Mouse (Mus musculus) spleen, adult 2 months (tissue): ENCODE measurements at regions not wholly inside any gene's neighbourhood (a gene's known extent, or its start where the extent isn't known, plus 50 kb on each side); places are given as distances from the start of the nearest gene placed in this dataset.

Experiments used
- DNase-seq, 2 experiments: peaks; one replicate each; pipeline versions ENCODE4 v3.0.0 to v3.0.0-alpha.2; 2012 to 2021; ENCODE audit warnings: low spot score in 2 of 2, low read depth in 1 of 2
- H3K27ac ChIP-seq: fragments of 200-500 bp; 2 replicates; pipeline ENCODE4 v1.5.1; 2012; ENCODE audit warnings: low read length, inconsistent platforms; ENCODE audit not compliant: insufficient read depth
- H3K27me3 ChIP-seq: fragments of 200-500 bp; 2 replicates; pipeline ENCODE4 v1.6.1; 2012; ENCODE audit warnings: mild to moderate bottlenecking, moderate library complexity, low read length, inconsistent platforms; ENCODE audit not compliant: control insufficient read depth, insufficient read depth
- H3K36me3 ChIP-seq: fragments of 200-500 bp; 2 replicates; pipeline ENCODE4 v1.6.1; 2012; ENCODE audit warnings: mild to moderate bottlenecking, low read length, inconsistent platforms; ENCODE audit not compliant: control insufficient read depth, insufficient read depth
- H3K4me1 ChIP-seq: fragments of 200-500 bp; 2 replicates; pipeline ENCODE4 v1.6.1; 2011; ENCODE audit warnings: inconsistent platforms; ENCODE audit not compliant: control insufficient read depth, insufficient read depth, insufficient read length
- H3K4me3 ChIP-seq: fragments of 200-500 bp; 2 replicates; pipeline ENCODE4 v1.5.1; 2011; ENCODE audit warnings: mild to moderate bottlenecking, inconsistent platforms; ENCODE audit not compliant: insufficient read depth, insufficient read length; ENCODE audit errors: extremely low read depth
- CTCF ChIP-seq: fragments of 200-500 bp; IDR thresholded peaks from 2 replicates; pipeline ENCODE4 v1.5.1; 2011; ENCODE audit warnings: mild to moderate bottlenecking, inconsistent platforms; ENCODE audit not compliant: insufficient read depth, insufficient read length, insufficient replicate concordance; ENCODE audit errors: extremely low read depth
- POLR2A ChIP-seq: fragments of 200-500 bp; IDR thresholded peaks from 2 replicates; pipeline ENCODE4 v1.6.1; 2011; ENCODE audit warnings: low read depth, low read length, inconsistent platforms
- WGBS: fragments of 180-500 bp; shearing (Covaris S2); methylation state at CpG from one replicate; pipeline ENCODE4 v1.1.7; 2018; 5-methylcytosine and 5-hydroxymethylcytosine counted together

- Histone ChIP-seq H3K4me1 (no peaks in the 10 kb centered on the region), H3K27me3 (no peaks in the 10 kb centered on the region), H3K36me3 (no peaks in the 10 kb centered on the region), H3K4me3 (no peak overlapping the region), H3K27ac (no peak overlapping the region)
- TF ChIP-seq CTCF (no peak), POLR2A (no peak)
- no peak for DNase-seq
- 93% methylated on average over 1 of the region's 1 CpGs for WGBS
These were observed 88.0 kb downstream of the Tent5c start for GRCm38 (mm10) chr3:100401080-100401479.

GRCm38 (mm10) chr3:100397491-100397890, 91.6 kb downstream of the Tent5c start:
- H3K4me3 ChIP-seq = no peak overlapping the region
- no peak for DNase-seq
- H3K27me3 ChIP-seq = no peaks in the 10 kb centered on the region
- H3K36me3 ChIP-seq = no peaks in the 10 kb centered on the region
- H3K4me1 ChIP-seq = no peaks in the 10 kb centered on the region
- H3K27ac ChIP-seq = no peak overlapping the region
- WGBS = 82% methylated on average over 3 of the region's 3 CpGs
- TF ChIP-seq CTCF = no peak
- TF ChIP-seq POLR2A = no peak

GRCm38 (mm10) chr3:100394911-100395604, 94.1 kb downstream of the Tent5c start:
- H3K27ac ChIP-seq = no peak overlapping the region
- 55% methylated on average over 9 of the region's 9 CpGs for WGBS
- H3K4me3 ChIP-seq = no peak overlapping the region
- no peak for TF ChIP-seq POLR2A
- TF ChIP-seq CTCF = no peak
- no peaks in the 10 kb centered on the region for H3K4me1 ChIP-seq
- DNase-seq = no peak
- no peaks in the 10 kb centered on the region for H3K27me3 ChIP-seq
- H3K36me3 ChIP-seq = no peaks in the 10 kb centered on the region

GRCm38 (mm10) chr3:100393956-100394355, 95.2 kb downstream of the Tent5c start:
- WGBS = 92% methylated on average over 1 of the region's 1 CpGs
- Histone ChIP-seq H3K4me3 (no peak overlapping the region), H3K27me3 (no peaks in the 10 kb centered on the region), H3K27ac (no peak overlapping the region), H3K36me3 (no peaks in the 10 kb centered on the region), H3K4me1 (no peaks in the 10 kb centered on the region)
- DNase-seq = no peak
- TF ChIP-seq POLR2A (no peak), CTCF (no peak)

GRCm38 (mm10) chr3:100382181-100382580, 106.9 kb downstream of the Tent5c start:
- WGBS = 71% methylated on average over 1 of the region's 1 CpGs
- TF ChIP-seq POLR2A (no peak), CTCF (no peak)
- Histone ChIP-seq H3K36me3 (no peaks in the 10 kb centered on the region), H3K27me3 (no peaks in the 10 kb centered on the region), H3K27ac (no peak overlapping the region), H3K4me1 (no peaks in the 10 kb centered on the region), H3K4me3 (no peak overlapping the region)
- DNase-seq = no peak

- TF ChIP-seq CTCF (no peak), POLR2A (no peak)
- 80% methylated on average over 2 of the region's 2 CpGs for WGBS
- H3K4me1 ChIP-seq = no peaks in the 10 kb centered on the region
- H3K27me3 ChIP-seq = no peaks in the 10 kb centered on the region
- no peaks in the 10 kb centered on the region for H3K36me3 ChIP-seq
- DNase-seq = no peak
- no peak overlapping the region for H3K27ac ChIP-seq
- H3K4me3 ChIP-seq = no peak overlapping the region
These were observed 107.8 kb downstream of the Tent5c start for GRCm38 (mm10) chr3:100381363-100381762.

- Histone ChIP-seq H3K4me1 (no peaks in the 10 kb centered on the region), H3K36me3 (no peaks in the 10 kb centered on the region), H3K27me3 (no peaks in the 10 kb centered on the region), H3K4me3 (no peak overlapping the region), H3K27ac (no peak overlapping the region)
- TF ChIP-seq CTCF (no peak), POLR2A (no peak)
- no peak for DNase-seq
- 64% methylated on average over 1 of the region's 1 CpGs for WGBS
These were observed 113.0 kb downstream of the Tent5c start for GRCm38 (mm10) chr3:100376162-100376561.
